Mouse (Mus musculus) limb, embryonic 13.5 days (tissue): ENCODE measurements around the gene Trmt61a. TPM values are rescaled to one million over a fixed set of nuclear protein-coding genes. Genes with fewer than 3 reads are reported as not detected.

ENCODE experiments used
- ATAC-seq: fragments of 200-750 bp; cut with Nextera tagmentation; 2 replicates; pipeline ENCODE4 v1.8.0; 2017; ENCODE audit warnings: low read depth, moderate number of reproducible peaks, moderate TSS enrichment; ENCODE audit not compliant: low FRiP score
- H3K27ac ChIP-seq: fragments of 300-500 bp; sonication (generic); 2 replicates; pipeline ENCODE4 v1.5.1; 2015; ENCODE audit warnings: inconsistent platforms, mild to moderate bottlenecking, moderate library complexity
- H3K27me3 ChIP-seq: fragments of 300-500 bp; sonication (generic); 2 replicates; pipeline ENCODE4 v1.6.1; 2015; ENCODE audit warnings: mild to moderate bottlenecking, inconsistent platforms
- H3K36me3 ChIP-seq: fragments of 300-500 bp; sonication (generic); 2 replicates; pipeline ENCODE4 v1.6.1; 2015; ENCODE audit warnings: inconsistent platforms, mild to moderate bottlenecking, moderate library complexity
- H3K4me1 ChIP-seq: fragments of 300-500 bp; sonication (generic); 2 replicates; pipeline ENCODE4 v1.6.1; 2015; ENCODE audit warnings: inconsistent platforms
- H3K4me2 ChIP-seq: fragments of 300-500 bp; sonication (generic); replicated peaks from 2 replicates; pipeline ENCODE4 v1.6.1; 2015; ENCODE audit warnings: inconsistent platforms, mild to moderate bottlenecking, moderate library complexity
- H3K4me3 ChIP-seq: fragments of 300-500 bp; sonication (generic); 2 replicates; pipeline ENCODE4 v1.5.1; 2015; ENCODE audit warnings: moderate library complexity, mild to moderate bottlenecking, inconsistent platforms
- H3K9ac ChIP-seq: fragments of 300-500 bp; sonication (generic); 2 replicates; pipeline ENCODE4 v1.6.1; 2015; ENCODE audit warnings: mild to moderate bottlenecking, inconsistent platforms
- H3K9me3 ChIP-seq: fragments of 300-500 bp; sonication (generic); 2 replicates; pipeline ENCODE4 v1.6.1; 2016; ENCODE audit warnings: inconsistent platforms
- WGBS: fragments of 180-500 bp; shearing (Covaris S2); methylation state at CpG from one replicate; pipeline ENCODE4 v1.1.7; 2015; 5-methylcytosine and 5-hydroxymethylcytosine counted together
- polyA plus RNA-seq: library from polyadenylated mRNA; unstranded; fragments of >200 nt; fragmentation: Nextera tagmentation; extraction: Ambion mirVana; gene quantifications from 2 replicates; pipeline ENCODE4 v1.2.1, GENCODE M21; 2015

The Trmt61a gene
- polyA plus RNA-seq, 1 experiment from 2014 or later: 10.7 TPM

DNA sequence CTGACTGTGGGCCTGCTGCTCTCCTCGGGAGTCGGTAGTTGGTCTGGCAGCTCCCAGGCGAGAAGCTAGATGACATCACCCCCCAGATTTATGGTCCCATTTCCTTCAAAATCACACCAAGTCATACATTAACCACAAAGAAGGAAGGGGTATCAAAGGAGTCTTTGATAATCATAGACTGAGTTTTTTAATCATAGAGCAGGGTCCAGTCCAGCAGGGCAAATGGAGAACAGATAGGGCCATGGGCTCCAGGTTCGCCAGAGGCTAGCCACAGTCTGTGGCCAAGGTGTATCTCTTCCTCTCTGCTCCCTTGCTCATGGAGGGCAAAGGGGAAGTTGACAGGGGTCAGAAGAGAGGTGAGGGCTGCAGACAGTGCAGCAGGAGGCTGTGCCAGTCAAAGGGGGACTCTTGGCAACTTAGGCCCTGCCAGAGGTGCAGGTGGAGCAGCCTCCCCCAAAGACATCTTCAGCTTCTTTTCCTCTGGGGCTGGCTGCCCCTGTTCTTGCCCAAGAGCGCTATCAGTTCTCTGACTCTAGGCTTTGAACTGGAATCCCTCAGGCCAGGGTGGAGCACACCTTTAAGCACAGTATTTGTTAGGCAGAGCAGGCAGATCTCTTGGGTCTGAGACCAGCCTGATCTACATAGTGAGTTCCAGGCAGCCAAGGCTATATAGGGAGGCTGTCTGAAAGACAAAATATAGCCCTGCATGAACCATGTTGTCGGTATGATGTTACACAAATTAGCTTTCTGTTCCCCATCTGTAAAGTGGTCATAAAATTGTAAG is 1.9 kb upstream of the Trmt61a start:
- WGBS: 62% methylated on average over 6 of the region's 6 CpGs
- H3K4me3 ChIP-seq: no peak overlapping the region
- H3K4me2 ChIP-seq: no peak overlapping the region
- H3K9ac ChIP-seq: no peak overlapping the region
- peaks cover 39% of the 10 kb centered on the region for H3K4me1 ChIP-seq
- H3K27ac ChIP-seq: no peak overlapping the region
- no peak for ATAC-seq
- peaks cover 7% of the 10 kb centered on the region for H3K36me3 ChIP-seq
- no peaks in the 10 kb centered on the region for H3K9me3 ChIP-seq
- H3K27me3 ChIP-seq: peaks cover 48% of the 10 kb centered on the region

DNA sequence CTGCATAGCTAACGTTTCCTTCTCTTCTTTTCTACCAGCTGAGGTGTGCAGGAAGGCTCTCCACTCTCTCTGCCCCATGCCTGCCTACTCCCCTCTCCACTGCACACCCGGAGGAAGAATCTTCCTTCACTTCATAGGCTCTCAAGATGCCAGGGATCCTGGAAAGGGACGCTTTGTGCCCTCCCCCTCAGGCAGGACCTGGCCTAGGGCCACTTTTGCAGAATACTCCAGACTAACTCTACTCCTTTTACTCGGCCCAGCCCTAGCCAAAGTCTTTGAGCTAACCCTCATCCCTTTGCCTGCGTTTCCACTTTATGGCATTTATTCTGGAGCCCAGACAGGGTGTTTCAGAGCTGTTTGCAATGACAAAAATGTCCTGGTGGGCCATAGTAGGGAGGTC is 484 bp upstream of the Trmt61a start:
- Histone ChIP-seq H3K4me2 (peak overlapping the region; percentile 93), H3K9ac (peak overlapping the region; percentile 79), H3K36me3 (peaks cover 21% of the 10 kb centered on the region), H3K4me3 (peak overlapping the region; percentile 89), H3K27me3 (peaks cover 34% of the 10 kb centered on the region), H3K9me3 (no peaks in the 10 kb centered on the region), H3K27ac (peak overlapping the region; percentile 91), H3K4me1 (peaks cover 25% of the 10 kb centered on the region)
- peak; percentile 44 for ATAC-seq
- 15% methylated on average over 5 of the region's 5 CpGs for WGBS

DNA sequence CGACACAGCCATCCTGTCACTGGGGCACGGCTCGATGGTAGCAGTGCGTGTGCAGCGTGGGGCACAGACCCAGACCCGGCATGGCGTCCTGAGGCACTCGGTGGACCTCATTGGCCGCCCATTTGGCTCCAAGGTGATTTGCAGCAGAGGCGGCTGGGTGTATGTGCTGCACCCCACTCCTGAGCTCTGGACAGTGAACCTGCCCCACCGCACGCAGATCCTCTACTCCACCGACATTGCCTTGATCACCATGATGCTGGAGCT is 697 bp downstream of the Trmt61a start:
- no peak for ATAC-seq
- Histone ChIP-seq H3K27ac (no peak overlapping the region), H3K4me1 (peaks cover 19% of the 10 kb centered on the region), H3K27me3 (peaks cover 22% of the 10 kb centered on the region), H3K9me3 (no peaks in the 10 kb centered on the region), H3K9ac (peak overlapping the region; percentile 79), H3K4me3 (peak overlapping the region; percentile 89), H3K4me2 (peak overlapping the region; percentile 93), H3K36me3 (peaks cover 32% of the 10 kb centered on the region)
- 4% methylated on average over 13 of the region's 13 CpGs for WGBS

DNA sequence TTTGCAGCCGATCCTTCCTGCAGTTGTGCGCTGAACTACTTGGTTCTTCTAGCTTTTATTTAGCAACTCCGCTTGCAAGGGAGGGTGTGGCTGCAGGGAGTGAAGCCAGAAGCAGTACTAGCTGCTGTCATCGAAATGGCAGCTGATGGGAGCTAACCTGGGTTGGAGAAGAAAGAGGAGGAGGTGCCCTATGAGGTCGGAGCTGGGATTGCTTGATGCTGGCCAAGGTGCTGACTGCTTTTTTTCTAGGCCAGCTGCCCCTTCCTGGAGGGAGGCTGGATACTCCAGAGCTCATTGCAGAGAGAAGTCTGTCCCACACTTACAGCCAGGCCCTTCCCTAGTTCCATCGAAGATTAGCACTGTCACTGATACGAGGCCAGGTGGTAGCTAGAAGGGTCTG is 1.1 kb downstream of the Trmt61a start:
- Histone ChIP-seq H3K36me3 (peaks cover 36% of the 10 kb centered on the region), H3K4me2 (peak overlapping the region; percentile 93), H3K9ac (peak overlapping the region; percentile 79), H3K27ac (no peak overlapping the region), H3K4me3 (peak overlapping the region; percentile 89), H3K9me3 (no peaks in the 10 kb centered on the region), H3K27me3 (peaks cover 18% of the 10 kb centered on the region), H3K4me1 (peaks cover 19% of the 10 kb centered on the region)
- ATAC-seq: no peak
- 46% methylated on average over 7 of the region's 7 CpGs for WGBS

DNA sequence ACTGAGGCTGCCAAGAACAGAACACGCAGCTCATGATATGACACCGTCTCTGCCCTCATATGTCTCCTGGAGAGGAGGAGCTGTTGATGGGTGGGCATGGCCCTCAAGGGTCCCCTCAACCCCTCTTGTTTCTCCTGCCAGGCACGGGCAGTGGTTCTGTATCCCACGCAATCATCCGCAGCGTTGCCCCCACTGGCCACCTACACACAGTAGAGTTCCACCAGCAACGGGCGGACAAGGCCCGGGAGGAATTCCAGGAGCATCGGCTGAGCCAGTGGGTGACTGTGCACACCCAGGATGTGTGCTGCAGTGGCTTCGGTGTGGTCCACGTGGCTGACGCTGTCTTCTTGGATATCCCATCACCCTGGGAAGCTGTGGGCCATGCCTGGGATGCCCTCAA is 2.8 kb downstream of the Trmt61a start:
- no peak overlapping the region for H3K4me3 ChIP-seq
- peaks cover 3% of the 10 kb centered on the region; the same call in 1 of the 2 replicates for H3K27me3 ChIP-seq
- peaks cover 36% of the 10 kb centered on the region for H3K36me3 ChIP-seq
- H3K9ac ChIP-seq: no peak overlapping the region
- no peak for ATAC-seq
- no peak overlapping the region for H3K27ac ChIP-seq
- WGBS: 92% methylated on average over 13 of the region's 13 CpGs
- peaks cover 19% of the 10 kb centered on the region for H3K4me1 ChIP-seq
- H3K4me2 ChIP-seq: no peak overlapping the region
- no peaks in the 10 kb centered on the region for H3K9me3 ChIP-seq

DNA sequence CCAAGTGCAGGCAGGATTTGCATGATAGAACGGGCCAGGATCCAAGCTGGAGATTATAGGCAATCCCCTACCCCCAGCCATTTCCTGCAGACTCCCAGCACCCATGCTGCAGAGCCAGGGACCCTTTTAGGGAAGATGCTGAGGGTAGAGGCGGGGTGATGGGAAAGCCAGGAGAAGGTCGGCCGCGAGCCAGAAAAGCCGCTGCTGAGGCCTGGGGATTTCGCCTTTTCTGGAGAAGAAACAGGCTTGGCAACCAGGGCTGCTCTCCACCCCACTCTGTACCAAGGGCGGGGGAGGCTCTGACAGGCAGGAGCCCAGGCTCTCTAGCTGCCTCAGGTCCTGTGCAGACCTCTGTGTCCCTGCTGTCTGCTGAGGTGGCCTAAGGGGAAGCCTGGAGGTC is 3.4 kb downstream of the Trmt61a start:
- Histone ChIP-seq H3K9me3 (no peaks in the 10 kb centered on the region), H3K4me1 (peaks cover 19% of the 10 kb centered on the region), H3K36me3 (peaks cover 36% of the 10 kb centered on the region), H3K27ac (no peak overlapping the region), H3K4me2 (no peak overlapping the region), H3K9ac (no peak overlapping the region), H3K4me3 (no peak overlapping the region), H3K27me3 (no peaks in the 10 kb centered on the region)
- no peak for ATAC-seq
- 87% methylated on average over 8 of the region's 8 CpGs for WGBS

DNA sequence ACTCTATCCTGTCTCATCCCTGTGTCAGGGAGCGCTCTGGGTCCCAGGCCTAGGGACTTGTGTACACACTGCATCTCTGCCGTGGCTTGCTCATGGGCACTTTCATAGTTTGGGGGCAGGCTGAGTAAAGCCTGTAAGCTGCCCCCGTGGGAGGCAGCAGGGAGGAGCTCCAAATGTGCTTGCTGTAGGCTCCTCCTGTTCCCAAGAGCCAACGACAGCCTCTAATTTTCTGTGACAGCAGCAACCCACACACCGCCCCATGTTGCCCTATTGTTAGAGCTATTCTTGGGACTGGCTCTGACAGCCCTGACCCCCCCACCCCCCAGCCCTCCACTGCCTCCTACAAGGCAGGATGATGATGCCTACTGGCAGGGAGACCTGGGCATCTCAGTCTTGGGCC is 4.1 kb downstream of the Trmt61a start:
- Histone ChIP-seq H3K4me2 (no peak overlapping the region), H3K4me1 (peaks cover 20% of the 10 kb centered on the region), H3K36me3 (peaks cover 36% of the 10 kb centered on the region), H3K27me3 (no peaks in the 10 kb centered on the region), H3K9ac (no peak overlapping the region), H3K9me3 (no peaks in the 10 kb centered on the region), H3K27ac (no peak overlapping the region), H3K4me3 (no peak overlapping the region)
- no peak for ATAC-seq
- WGBS: 86% methylated on average over 5 of the region's 5 CpGs

DNA sequence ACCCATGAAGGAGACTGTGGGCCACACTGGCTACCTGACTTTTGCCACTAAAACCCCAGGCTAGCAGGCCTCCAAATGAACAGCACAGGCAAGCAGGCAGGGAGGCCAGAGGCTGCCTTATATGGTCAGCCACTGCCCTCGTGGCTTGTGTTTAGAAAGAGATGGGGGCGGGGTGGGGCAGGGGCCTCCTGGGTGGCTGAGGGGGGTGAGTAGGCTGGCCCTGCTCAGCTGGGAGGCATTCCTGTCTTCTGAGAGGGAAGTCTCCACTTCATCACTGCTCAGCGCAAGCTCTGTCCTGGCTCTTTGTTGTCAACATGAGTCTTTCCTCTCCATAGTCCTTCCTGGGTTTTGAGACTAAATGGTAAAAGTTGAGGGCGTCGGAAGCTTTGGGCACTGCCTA is 4.9 kb downstream of the Trmt61a start:
- peaks cover 22% of the 10 kb centered on the region for H3K4me1 ChIP-seq
- peaks cover 36% of the 10 kb centered on the region for H3K36me3 ChIP-seq
- H3K27ac ChIP-seq: no peak overlapping the region
- H3K4me2 ChIP-seq: no peak overlapping the region
- no peaks in the 10 kb centered on the region for H3K9me3 ChIP-seq
- no peaks in the 10 kb centered on the region for H3K27me3 ChIP-seq
- WGBS: 76% methylated on average over 5 of the region's 5 CpGs
- H3K9ac ChIP-seq: no peak overlapping the region
- H3K4me3 ChIP-seq: no peak overlapping the region
- no peak for ATAC-seq

DNA sequence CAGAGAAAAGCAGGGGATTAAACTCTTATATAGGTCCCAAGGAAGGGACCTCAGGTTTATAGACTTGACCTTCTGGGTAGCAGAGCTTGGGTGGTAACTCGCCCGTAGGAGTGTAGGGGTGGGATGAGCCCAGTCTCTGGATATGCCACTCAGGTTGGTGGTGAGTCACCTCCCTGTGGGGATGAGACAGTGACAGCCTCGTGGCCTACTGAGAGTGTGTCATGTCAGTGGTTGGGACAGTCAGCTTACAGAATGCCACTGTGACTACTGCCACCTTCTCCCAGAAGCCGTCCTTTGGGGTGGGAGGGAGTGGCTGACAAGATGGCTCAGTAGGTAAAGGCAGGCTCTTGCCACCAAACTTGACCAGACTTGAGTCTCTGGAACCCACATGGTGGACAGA is 8.5 kb downstream of the Trmt61a start:
- Histone ChIP-seq H3K36me3 (peaks cover 25% of the 10 kb centered on the region), H3K4me3 (no peak overlapping the region), H3K27ac (no peak overlapping the region), H3K4me2 (no peak overlapping the region), H3K27me3 (no peaks in the 10 kb centered on the region), H3K9ac (no peak overlapping the region), H3K9me3 (no peaks in the 10 kb centered on the region), H3K4me1 (peaks cover 18% of the 10 kb centered on the region)
- 77% methylated on average over 4 of the region's 4 CpGs for WGBS
- no peak for ATAC-seq

DNA sequence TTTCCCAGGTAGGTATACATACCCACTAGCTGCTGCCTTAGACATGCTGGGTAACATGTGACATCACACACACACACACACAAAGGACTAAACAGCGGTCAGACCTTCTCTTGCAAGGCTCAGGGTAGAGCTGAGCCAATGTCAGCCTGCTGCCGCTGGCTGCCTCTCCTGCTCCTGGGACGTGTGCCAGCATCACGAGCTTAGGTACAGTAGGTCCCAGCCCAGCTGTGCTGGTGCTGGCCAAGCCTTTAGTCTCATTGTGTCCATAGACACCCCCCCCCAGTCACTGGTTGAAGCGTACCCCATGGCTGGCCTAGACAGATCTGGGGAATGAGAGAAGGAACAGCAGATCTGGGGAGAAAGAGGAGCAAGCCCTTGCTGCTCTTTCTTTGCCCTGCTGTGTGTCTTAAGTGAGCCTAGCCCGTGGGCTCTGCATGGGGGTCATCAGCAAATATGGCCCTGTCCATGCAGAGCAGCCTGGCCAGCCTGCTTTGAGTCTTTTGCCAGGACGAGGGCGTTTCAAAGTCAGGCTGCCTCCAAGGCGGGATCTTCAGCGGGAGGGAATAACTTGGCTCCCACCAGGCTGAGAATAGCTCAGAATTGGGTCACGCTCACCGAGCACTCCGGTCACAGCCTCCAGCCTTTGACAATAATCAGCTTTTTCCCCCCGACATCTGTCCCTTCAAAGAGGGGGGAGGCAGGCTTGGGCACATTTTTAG is 9.6 kb downstream of the Trmt61a start:
- Histone ChIP-seq H3K4me3 (no peak overlapping the region), H3K27me3 (no peaks in the 10 kb centered on the region), H3K36me3 (peaks cover 14% of the 10 kb centered on the region), H3K4me2 (no peak overlapping the region), H3K9me3 (no peaks in the 10 kb centered on the region), H3K27ac (no peak overlapping the region), H3K4me1 (peaks cover 23% of the 10 kb centered on the region), H3K9ac (no peak overlapping the region)
- no peak; the same call in 1 of the 2 replicates for ATAC-seq
- 42% methylated on average over 14 of the region's 14 CpGs for WGBS

DNA sequence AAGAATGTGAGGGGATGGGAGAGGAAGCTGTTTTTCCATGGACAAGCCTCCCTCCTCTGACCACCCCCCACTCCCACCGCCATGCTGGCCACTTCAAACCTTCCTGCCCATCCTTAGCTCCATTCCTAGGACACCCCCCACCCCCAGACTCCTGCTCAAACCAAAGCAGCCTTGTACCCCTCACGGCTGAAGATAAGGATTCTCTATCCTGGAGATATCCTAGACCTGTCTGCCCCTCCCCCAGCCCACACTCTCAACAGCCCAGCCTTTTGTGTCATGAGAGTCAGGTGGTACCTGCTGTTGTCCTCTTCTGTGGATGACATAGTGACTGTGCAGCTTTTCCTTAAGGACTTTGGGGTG is 10.1 kb downstream of the Trmt61a start:
- Histone ChIP-seq H3K4me3 (no peak overlapping the region), H3K9ac (no peak overlapping the region), H3K27me3 (no peaks in the 10 kb centered on the region), H3K27ac (no peak overlapping the region), H3K4me2 (no peak overlapping the region), H3K4me1 (peaks cover 28% of the 10 kb centered on the region), H3K36me3 (peaks cover 9% of the 10 kb centered on the region), H3K9me3 (no peaks in the 10 kb centered on the region)
- WGBS: 61% methylated on average over 2 of the region's 2 CpGs
- ATAC-seq: no peak

DNA sequence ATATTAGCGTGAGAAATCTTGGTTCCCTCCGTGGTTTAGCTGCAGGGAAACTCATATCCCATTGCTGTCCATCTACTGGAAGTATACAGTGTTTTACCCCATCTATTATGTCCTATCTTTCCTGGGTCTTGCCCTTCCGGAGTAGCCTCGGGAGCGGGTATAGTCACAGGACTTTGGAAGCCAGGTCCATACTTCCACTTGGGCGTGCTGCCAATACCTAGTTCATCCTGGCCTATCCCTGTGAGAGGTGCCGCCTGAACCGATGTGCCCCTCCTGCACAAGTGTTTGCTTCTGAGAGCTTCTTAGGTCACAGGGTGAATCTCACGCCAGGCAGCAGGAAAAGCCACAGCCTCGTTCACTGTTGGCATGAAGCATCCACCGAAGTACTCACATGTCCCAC is 11.5 kb downstream of the Trmt61a start:
- no peak overlapping the region for H3K9ac ChIP-seq
- WGBS: 85% methylated on average over 11 of the region's 11 CpGs

More for the DNA sequence above, 11.5 kb downstream of the Trmt61a start:
- peaks cover 42% of the 10 kb centered on the region for H3K4me1 ChIP-seq
- H3K27me3 ChIP-seq: no peaks in the 10 kb centered on the region
- ATAC-seq: no peak
- no peaks in the 10 kb centered on the region for H3K36me3 ChIP-seq
- no peak overlapping the region for H3K4me3 ChIP-seq
- no peaks in the 10 kb centered on the region for H3K9me3 ChIP-seq
- H3K4me2 ChIP-seq: no peak overlapping the region
- H3K27ac ChIP-seq: no peak overlapping the region
